Mouse (Mus musculus): Measurements from ENCODE around the gene Slc38a1. TPM values are rescaled to one million over a fixed set of nuclear protein-coding genes. Genes with fewer than 3 reads are reported as not detected.
"Not testable (repeated sequence)": the region's sequence is repeated elsewhere in the genome, so short reads cannot be mapped to it uniquely, and the experiment has no call there.

The Slc38a1 gene
- total RNA-seq, 2 experiments from 2014 or later: 85.2 to 91.0 TPM

- no peak for DNase-seq (ENCODE audit: extremely low spot score in 1 of 2, low spot score in 2 of 2)
- intact Hi-C loops (cut with DNase I): no loop called here
Observed at GRCm38 (mm10) chr15:96631107-96631718, 11.5 kb downstream of the Slc38a1 start.

- intact Hi-C loops (cut with DNase I): no loop called here
- DNase-seq (ENCODE audit: extremely low spot score in 1 of 2, low spot score in 2 of 2): no peak
Observed at GRCm38 (mm10) chr15:96628256-96628655, 14.5 kb downstream of the Slc38a1 start.

GRCm38 (mm10) chr15:96626871-96627270 lies 15.8 kb downstream of the Slc38a1 start:
- intact Hi-C loops (cut with DNase I): no loop called here
- DNase-seq (ENCODE audit: extremely low spot score in 1 of 2, low spot score in 2 of 2): no peak

- DNase-seq (ENCODE audit: extremely low spot score in 1 of 2, low spot score in 2 of 2); intact Hi-C loops (cut with DNase I): not testable (repeated sequence)
Observed at GRCm38 (mm10) chr15:96625012-96625411, 17.7 kb downstream of the Slc38a1 start.

- intact Hi-C loops (cut with DNase I): no loop called here
Observed at GRCm38 (mm10) chr15:96622376-96622775, 20.3 kb downstream of the Slc38a1 start.

GRCm38 (mm10) chr15:96621686-96622085 lies 21.0 kb downstream of the Slc38a1 start:
- DNase-seq (ENCODE audit: extremely low spot score in 1 of 2, low spot score in 2 of 2): no peak

More at GRCm38 (mm10) chr15:96622376-96622775, 20.3 kb downstream of the Slc38a1 start:
- no peak for DNase-seq (ENCODE audit: extremely low spot score in 1 of 2, low spot score in 2 of 2)

GRCm38 (mm10) chr15:96617555-96617954 lies 25.2 kb downstream of the Slc38a1 start:
- intact Hi-C loops (cut with DNase I): no loop called here
- DNase-seq (ENCODE audit: extremely low spot score in 1 of 2, low spot score in 2 of 2): no peak

More at GRCm38 (mm10) chr15:96621686-96622085, 21.0 kb downstream of the Slc38a1 start:
- intact Hi-C loops (cut with DNase I): no loop called here

- intact Hi-C loops (cut with DNase I): no loop called here
- DNase-seq (ENCODE audit: extremely low spot score in 1 of 2, low spot score in 2 of 2): no peak
Observed at GRCm38 (mm10) chr15:96608671-96609070, 34.0 kb downstream of the Slc38a1 start.

- intact Hi-C loops (cut with DNase I): no loop called here
- no peak for DNase-seq (ENCODE audit: extremely low spot score in 1 of 2, low spot score in 2 of 2)
Observed at GRCm38 (mm10) chr15:96607422-96607821, 35.3 kb downstream of the Slc38a1 start.

GRCm38 (mm10) chr15:96604282-96604681 lies 38.4 kb downstream of the Slc38a1 start:
- DNase-seq (ENCODE audit: extremely low spot score in 1 of 2, low spot score in 2 of 2): peak; percentile 26 to 73

GRCm38 (mm10) chr15:96602043-96602442 lies 40.7 kb downstream of the Slc38a1 start:
- intact Hi-C loops (cut with DNase I): no loop called here

More at GRCm38 (mm10) chr15:96604282-96604681, 38.4 kb downstream of the Slc38a1 start:
- intact Hi-C loops (cut with DNase I): no loop called here

GRCm38 (mm10) chr15:96599852-96600781 lies 42.6 kb downstream of the Slc38a1 start:
- peak in 1 of 2 experiments; percentile 19 for DNase-seq (ENCODE audit: extremely low spot score in 1 of 2, low spot score in 2 of 2)
- intact Hi-C loops (cut with DNase I): no loop called here

More at GRCm38 (mm10) chr15:96602043-96602442, 40.7 kb downstream of the Slc38a1 start:
- DNase-seq (ENCODE audit: extremely low spot score in 1 of 2, low spot score in 2 of 2): no peak

- intact Hi-C loops (cut with DNase I): no loop called here
Observed at GRCm38 (mm10) chr15:96598888-96599578, 43.7 kb downstream of the Slc38a1 start.

GRCm38 (mm10) chr15:96597116-96597515 lies 45.6 kb downstream of the Slc38a1 start:
- no peak for DNase-seq (ENCODE audit: extremely low spot score in 1 of 2, low spot score in 2 of 2)
- intact Hi-C loops (cut with DNase I): no loop called here

More at GRCm38 (mm10) chr15:96598888-96599578, 43.7 kb downstream of the Slc38a1 start:
- no peak for DNase-seq (ENCODE audit: extremely low spot score in 1 of 2, low spot score in 2 of 2)

- intact Hi-C loops (cut with DNase I): no loop called here
- DNase-seq (ENCODE audit: extremely low spot score in 1 of 2, low spot score in 2 of 2): no peak
Observed at GRCm38 (mm10) chr15:96594316-96594715, 48.4 kb downstream of the Slc38a1 start.

GRCm38 (mm10) chr15:96593866-96594265 lies 48.8 kb downstream of the Slc38a1 start:
- intact Hi-C loops (cut with DNase I): no loop called here
- DNase-seq (ENCODE audit: extremely low spot score in 1 of 2, low spot score in 2 of 2): no peak

- intact Hi-C loops (cut with DNase I): no loop called here
- no peak for DNase-seq (ENCODE audit: extremely low spot score in 1 of 2, low spot score in 2 of 2)
Observed at GRCm38 (mm10) chr15:96593457-96593856, 49.3 kb downstream of the Slc38a1 start.

GRCm38 (mm10) chr15:96592976-96593375 lies 49.7 kb downstream of the Slc38a1 start:
- DNase-seq (ENCODE audit: extremely low spot score in 1 of 2, low spot score in 2 of 2): no peak

GRCm38 (mm10) chr15:96591876-96592417 lies 50.8 kb downstream of the Slc38a1 start:
- intact Hi-C loops (cut with DNase I): no loop called here
- no peak for DNase-seq (ENCODE audit: extremely low spot score in 1 of 2, low spot score in 2 of 2)

More at GRCm38 (mm10) chr15:96592976-96593375, 49.7 kb downstream of the Slc38a1 start:
- intact Hi-C loops (cut with DNase I): no loop called here
